Mouse (Mus musculus): ENCODE data around the gene Srpk1. TPM values are rescaled to one million over a fixed set of nuclear protein-coding genes. Genes with fewer than 3 reads are reported as not detected.

The Srpk1 gene
- total and polyA plus RNA-seq, 3 experiments, result 119 to 211 (median 125) TPM

- TF ChIP-seq ELF1 (IDR thresholded peaks at IDR 0.05; ENCODE audit: low read depth, low read length) (no peak), RCOR1 (IDR thresholded peaks at IDR 0.05; ENCODE audit: low read depth, low read length) (no peak), MAFK (IDR thresholded peaks at IDR 0.05; ENCODE audit: borderline replicate concordance, low read depth, low read length) (no peak), NRF1 (IDR thresholded peaks at IDR 0.05; ENCODE audit: insufficient read depth, low read depth, low read length, poor library complexity, severe bottlenecking) (no peak), GATA1 (IDR thresholded peaks at IDR 0.05; ENCODE audit: low read depth, low read length) (0 out of 2 replicates have a peak, but pooled peaks have one; percentile 18), SMC3 (IDR thresholded peaks at IDR 0.05; ENCODE audit: low read depth, low read length) (peak; percentile 77), RAD21 (IDR thresholded peaks at IDR 0.05; ENCODE audit: low read depth, low read length) (peak; percentile 44)
Measured at GRCm38 (mm10) chr17:28592998-28593397, 29.5 kb downstream of the Srpk1 start (continued).

- DNase-seq (ENCODE audit: low read depth, low spot score), result peak; percentile 86
- TF ChIP-seq POLR2AphosphoS5 (IDR thresholded peaks at IDR 0.05; ENCODE audit: borderline replicate concordance, low read depth, low read length), result no peak
- TF ChIP-seq ELF1 (IDR thresholded peaks at IDR 0.05; ENCODE audit: low read depth, low read length), result no peak
- TF ChIP-seq TBP (IDR thresholded peaks at IDR 0.05; ENCODE audit: low read depth, low read length), result no peak
- no peak for TF ChIP-seq JUND (IDR thresholded peaks at IDR 0.05; ENCODE audit: low read depth, low read length)
- peak; percentile 60 for TF ChIP-seq MYB (IDR thresholded peaks at IDR 0.05; ENCODE audit: low read depth, low read length)
- peak; percentile 63 for TF ChIP-seq SIN3A (IDR thresholded peaks at IDR 0.05; ENCODE audit: low read length)
- TF ChIP-seq CHD1 (IDR thresholded peaks at IDR 0.05; ENCODE audit: low read depth, low read length), result no peak
- TF ChIP-seq ZMIZ1 (IDR thresholded peaks at IDR 0.05; ENCODE audit: low read depth, low read length), result no peak
- no peak for TF ChIP-seq NRF1 (IDR thresholded peaks at IDR 0.05; ENCODE audit: insufficient read depth, low read depth, low read length, poor library complexity, severe bottlenecking)
- peak; percentile 96 for TF ChIP-seq TCF12 (IDR thresholded peaks at IDR 0.05; ENCODE audit: low read depth, low read length)
- no peak for TF ChIP-seq ZC3H11A (IDR thresholded peaks at IDR 0.05; ENCODE audit: low read depth, low read length)
- TF ChIP-seq MEF2A (IDR thresholded peaks at IDR 0.05; ENCODE audit: extremely low read depth, insufficient replicate concordance, low read depth, low read length, poor library complexity, severe bottlenecking), result 0 out of 2 replicates have a peak, but pooled peaks have one; percentile 32
- TF ChIP-seq KAT2A (conservative IDR thresholded peaks at IDR 0.05; ENCODE audit: low read depth, low read length), result no peak
- TF ChIP-seq ZNF384 (IDR thresholded peaks at IDR 0.05; ENCODE audit: low read depth, low read length), result no peak
- TF ChIP-seq ZKSCAN1 (IDR thresholded peaks at IDR 0.05; ENCODE audit: low read depth, low read length), result no peak
- peak; percentile 79; the same call in 1 of the 2 replicates for TF ChIP-seq RCOR1 (IDR thresholded peaks at IDR 0.05; ENCODE audit: low read depth, low read length)
- peak; percentile 26; the same call in 1 of the 2 replicates for TF ChIP-seq USF1 (IDR thresholded peaks at IDR 0.05; ENCODE audit: low read depth, low read length)
- peak; percentile 78 for TF ChIP-seq MXI1 (IDR thresholded peaks at IDR 0.05; ENCODE audit: low read depth, low read length)
- TF ChIP-seq EP300 (IDR thresholded peaks at IDR 0.05; ENCODE audit: low read depth in 1 of 2, low read length in 2 of 2), result peak; percentile 93 to 95
- TF ChIP-seq ETS1 (IDR thresholded peaks at IDR 0.05; ENCODE audit: low read depth, low read length), result peak; percentile 92
- TF ChIP-seq NELFE (IDR thresholded peaks at IDR 0.05; ENCODE audit: low read depth, low read length), result no peak
- no peak for TF ChIP-seq GABPA (IDR thresholded peaks at IDR 0.05; ENCODE audit: low read depth, low read length)
- TF ChIP-seq BHLHE40 (IDR thresholded peaks at IDR 0.05; ENCODE audit: borderline replicate concordance, low read depth, low read length), result peak; percentile 62
- TF ChIP-seq POLR2A (IDR thresholded peaks at IDR 0.05; ENCODE audit: control insufficient read depth in 1 of 2, insufficient read depth in 1 of 2, low read depth in 1 of 2, low read length in 2 of 2, poor library complexity in 1 of 2), result no peak
- peak; percentile 73; the same call in 1 of the 2 replicates for TF ChIP-seq POLR2AphosphoS2 (IDR thresholded peaks at IDR 0.05; ENCODE audit: low read length)
- TF ChIP-seq MAZ (IDR thresholded peaks at IDR 0.05; ENCODE audit: low read depth, low read length), result no peak
- TF ChIP-seq TAL1 (IDR thresholded peaks at IDR 0.05; ENCODE audit: low read length), result peak; percentile 86
- TF ChIP-seq E2F4 (IDR thresholded peaks at IDR 0.05; ENCODE audit: borderline replicate concordance, low read depth, low read length), result no peak
- no peak for TF ChIP-seq RAD21 (IDR thresholded peaks at IDR 0.05; ENCODE audit: low read depth, low read length)
- no peak for TF ChIP-seq USF2 (IDR thresholded peaks at IDR 0.05; ENCODE audit: borderline replicate concordance in 1 of 2, insufficient read depth in 1 of 2, low read depth in 1 of 2, low read length in 2 of 2)
- TF ChIP-seq MAFK (IDR thresholded peaks at IDR 0.05; ENCODE audit: borderline replicate concordance, low read depth, low read length), result no peak
- TF ChIP-seq GATA1 (IDR thresholded peaks at IDR 0.05; ENCODE audit: low read depth, low read length), result peak; percentile 94
- no peak for TF ChIP-seq MAX (IDR thresholded peaks at IDR 0.05; ENCODE audit: low read length)
Measured at GRCm38 (mm10) chr17:28591476-28591875, 31.0 kb downstream of the Srpk1 start.

More at GRCm38 (mm10) chr17:28591476-28591875, 31.0 kb downstream of the Srpk1 start:
- Histone ChIP-seq H3K36me3 (ENCODE audit: control insufficient read depth in 1 of 2, insufficient read depth in 2 of 2, low read length in 2 of 2) (peaks cover 29 to 53% of the 10 kb centered on the region in 2 experiments), H3K27me3 (ENCODE audit: control insufficient read depth in 1 of 2, insufficient read depth in 2 of 2, low read length in 2 of 2) (no peaks in the 10 kb centered on the region), H3K4me1 (ENCODE audit: control insufficient read depth in 1 of 2, insufficient read depth in 2 of 2, low read length in 2 of 2) (peaks cover 30 to 34% of the 10 kb centered on the region in 2 experiments), H3K9ac (ENCODE audit: control insufficient read depth, low read depth, low read length, poor library complexity, severe bottlenecking) (no peak overlapping the region), H3K27ac (ENCODE audit: control insufficient read depth, low read depth, low read length) (peak overlapping the region; percentile 56), H3K9me3 (replicated peaks; ENCODE audit: insufficient read depth, low read length) (no peaks in the 10 kb centered on the region), H3K4me3 (ENCODE audit: control insufficient read depth in 1 of 2, insufficient read depth in 1 of 2, low read depth in 2 of 2, low read length in 2 of 2) (no peak overlapping the region), H3K79me2 (ENCODE audit: control insufficient read depth, insufficient read depth, low read length, poor library complexity) (no peaks in the 10 kb centered on the region)

Data from MEL (cell line).